Mouse (Mus musculus) gastrocnemius, postnatal 36 days (tissue): ENCODE data around the gene Gns. TPM values are rescaled to one million over a fixed set of nuclear protein-coding genes. Genes with fewer than 3 reads are reported as not detected.
"Not testable (repeated sequence)": the region's sequence is repeated elsewhere in the genome, so short reads cannot be mapped to it uniquely, and the experiment has no call there.

Experiments
- DNase-seq, 2 experiments: peaks; one replicate each; pipeline ENCODE4 v3.0.0; 2022
- intact Hi-C: fragments of 180-260 bp; cut with DNase I; formaldehyde crosslinking; loops from one replicate; pipeline ENCODE4 v1.15.1; 2025
- long read RNA-seq, 2 experiments: library from polyadenylated mRNA; stranded (forward); transcript quantifications; one replicate each; pipeline ENCODE4 v2.0.0; 2021
- total RNA-seq, 2 experiments: library from RNA; stranded (reverse); gene quantifications; 2 replicates each; pipeline ENCODE4 v1.2.3; 2021

Gene Gns
- total RNA-seq: 10 to 100 TPM; 24.6 to 27.9 TPM
- long read RNA-seq, experiment 1, transcript Gns-201 (14 exons, 3,855 nt): major isoform, 11 of 15 reads
- long read RNA-seq, experiment 1, partial matches to known transcripts: 4 of 15 reads
- long read RNA-seq, experiment 1, other reads (novel, unspliced or antisense): 0 of 15 reads
- long read RNA-seq, experiment 2, transcript Gns-201 (14 exons, 3,855 nt): major isoform, 11 of 22 reads
- long read RNA-seq, experiment 2, partial matches to known transcripts: 1 of 22 reads
- long read RNA-seq, experiment 2, other reads (novel, unspliced or antisense): 10 of 22 reads

GRCm38 (mm10) chr10:121364801-121365564 lies at the start of gene Gns:
TSS of gene Gns (plus strand) at chr10:121365090.
- DNase-seq: peak; percentile 76 to 86
- intact Hi-C loops: no loop called here

- intact Hi-C loops: no loop called here
- no peak for DNase-seq
These were observed 49.3 kb upstream of the Gns start for GRCm38 (mm10) chr10:121315321-121316283.

- DNase-seq: no peak
- intact Hi-C loops: no loop called here
These were observed 48.5 kb upstream of the Gns start for GRCm38 (mm10) chr10:121316361-121316760.

GRCm38 (mm10) chr10:121318397-121318950 lies 46.4 kb upstream of the Gns start:
- DNase-seq: no peak
- intact Hi-C loops: no loop called here

GRCm38 (mm10) chr10:121323493-121323892 lies 41.4 kb upstream of the Gns start:
- DNase-seq: no peak
- intact Hi-C loops: no loop called here

- intact Hi-C loops: no loop called here
- no peak for DNase-seq
These were observed 38.7 kb upstream of the Gns start for GRCm38 (mm10) chr10:121326167-121326566.

- no peak for DNase-seq
- intact Hi-C loops: no loop called here
These were observed 35.3 kb upstream of the Gns start for GRCm38 (mm10) chr10:121329586-121329985.

GRCm38 (mm10) chr10:121330940-121331339 lies 34.0 kb upstream of the Gns start:
- intact Hi-C loops: no loop called here
- peak; percentile 28 to 50 for DNase-seq

- peak; percentile 18 to 28 for DNase-seq
- intact Hi-C loops: no loop called here
These were observed 30.3 kb upstream of the Gns start for GRCm38 (mm10) chr10:121334576-121334975.

- DNase-seq, intact Hi-C loops: not testable (repeated sequence)
These were observed 28.4 kb upstream of the Gns start for GRCm38 (mm10) chr10:121336536-121336935.

GRCm38 (mm10) chr10:121340754-121341593 lies 23.9 kb upstream of the Gns start:
- no peak for DNase-seq
- intact Hi-C loops: no loop called here

GRCm38 (mm10) chr10:121342260-121342659 lies 22.6 kb upstream of the Gns start:
- intact Hi-C loops: no loop called here
- DNase-seq: no peak

GRCm38 (mm10) chr10:121343867-121344266 lies 21.0 kb upstream of the Gns start:
- DNase-seq: no peak
- intact Hi-C loops: no loop called here

GRCm38 (mm10) chr10:121349244-121349643 lies 15.6 kb upstream of the Gns start:
- intact Hi-C loops: no loop called here
- DNase-seq: no peak

- intact Hi-C loops: no loop called here
- no peak for DNase-seq
These were observed 14.4 kb upstream of the Gns start for GRCm38 (mm10) chr10:121350357-121351065.

- intact Hi-C loops: no loop called here
- DNase-seq: peak in 1 of 2 experiments; percentile 25
These were observed 13.8 kb upstream of the Gns start, which contains the start of gene Tbc1d30 for GRCm38 (mm10) chr10:121351066-121351581. TSS of gene Tbc1d30 (minus strand) at chr10:121351278.

GRCm38 (mm10) chr10:121351692-121352290 lies 13.1 kb upstream of the Gns start:
- no peak for DNase-seq
- intact Hi-C loops: no loop called here

- intact Hi-C loops: no loop called here
- DNase-seq: no peak
These were observed 4.5 kb upstream of the Gns start for GRCm38 (mm10) chr10:121360358-121360757.
